Mouse (Mus musculus): ENCODE measurements around the gene Pla2g5. TPM values are rescaled to one million over a fixed set of nuclear protein-coding genes. Genes with fewer than 3 reads are reported as not detected.

Pla2g5 gene
- polyA plus RNA-seq (2015; fragmentation: Nextera tagmentation; extraction: Ambion mirVana): 1.8 and 1.9 TPM in 2 replicates

GRCm38 (mm10) chr4:138863344-138863998 lies at the start of gene Pla2g5:
TSS of gene Pla2g5 (minus strand) at chr4:138863482.

GRCm38 (mm10) chr4:138877731-138878130 lies 14.4 kb upstream of the Pla2g5 start, which contains the start of gene Pla2g2e:
TSS of gene Pla2g2e (plus strand) at chr4:138877942.

GRCm38 (mm10) chr4:138873864-138874263 lies 10.6 kb upstream of the Pla2g5 start, which contains the start of gene Gm13030:
TSS of gene Gm13030 (minus strand) at chr4:138873964.

GRCm38 (mm10) chr4:138775435-138775834 lies 87.8 kb downstream of the Pla2g5 start, which contains the start of gene Pla2g2d:
TSS of gene Pla2g2d (plus strand) at chr4:138775735.

GRCm38 (mm10) chr4:138757416-138757815 lies 105.9 kb downstream of the Pla2g5 start, which contains the start of gene Pla2g2f:
TSS of gene Pla2g2f (minus strand) at chr4:138757626.

Other genes starting within 250 kb of the Pla2g5 start
- gene Vwa5b1, start 227.6 kb downstream of the Pla2g5 start, polyA plus RNA-seq (2015; fragmentation: Nextera tagmentation; extraction: Ambion mirVana): not detected in 2 replicates
- 0.18 and 0.21 TPM in 2 replicates for gene Pla2g2c, start 138.7 kb downstream of the Pla2g5 start, polyA plus RNA-seq (2015; fragmentation: Nextera tagmentation; extraction: Ambion mirVana)
- gene Ubxn10, start 126.3 kb downstream of the Pla2g5 start, polyA plus RNA-seq (2015; fragmentation: Nextera tagmentation; extraction: Ambion mirVana): 0.31 and 0.37 TPM in 2 replicates
- 3.3 TPM in 1 of 2 replicates, not detected in the other for gene Pla2g2f, start 105.9 kb downstream of the Pla2g5 start, polyA plus RNA-seq (2015; fragmentation: Nextera tagmentation; extraction: Ambion mirVana)
- gene Pla2g2d, start 87.7 kb downstream of the Pla2g5 start, polyA plus RNA-seq (2015; fragmentation: Nextera tagmentation; extraction: Ambion mirVana): 0.12 and 0.40 TPM in 2 replicates
- gene Gm13030, start 10.5 kb upstream of the Pla2g5 start, polyA plus RNA-seq (2015; fragmentation: Nextera tagmentation; extraction: Ambion mirVana): not detected in 2 replicates
- gene Pla2g2e, start 14.5 kb upstream of the Pla2g5 start, polyA plus RNA-seq (2015; fragmentation: Nextera tagmentation; extraction: Ambion mirVana): 0.40 TPM in 1 of 2 replicates, not detected in the other
- gene Otud3, start 50.5 kb upstream of the Pla2g5 start, polyA plus RNA-seq (2015; fragmentation: Nextera tagmentation; extraction: Ambion mirVana): 4.2 and 4.5 TPM in 2 replicates
- not detected in 2 replicates for gene Rnf186, start 103.6 kb upstream of the Pla2g5 start, polyA plus RNA-seq (2015; fragmentation: Nextera tagmentation; extraction: Ambion mirVana)
- gene Tmco4, start 109.4 kb upstream of the Pla2g5 start, polyA plus RNA-seq (2015; fragmentation: Nextera tagmentation; extraction: Ambion mirVana): 3.7 and 4.1 TPM in 2 replicates
- not detected in 2 replicates for gene Htr6, start 212.1 kb upstream of the Pla2g5 start, polyA plus RNA-seq (2015; fragmentation: Nextera tagmentation; extraction: Ambion mirVana)
- 57.6 and 57.9 TPM in 2 replicates for gene Nbl1, start 229.5 kb upstream of the Pla2g5 start, polyA plus RNA-seq (2015; fragmentation: Nextera tagmentation; extraction: Ambion mirVana)

Data from skeletal muscle tissue, postnatal 0 days (tissue).